Mouse (Mus musculus): Measurements from ENCODE around the gene Lrrc75b. TPM values are rescaled to one million over a fixed set of nuclear protein-coding genes. Genes with fewer than 3 reads are reported as not detected.
A peak's percentile ranks its signal among the peaks of the same experiment; 100 is the strongest.
"Not testable (repeated sequence)": the region's sequence is repeated elsewhere in the genome, so short reads cannot be mapped to it uniquely, and the experiment has no call there.

The Lrrc75b gene
- polyA plus RNA-seq, 1 experiment from 2014 or later = 0.93 TPM

DNA sequence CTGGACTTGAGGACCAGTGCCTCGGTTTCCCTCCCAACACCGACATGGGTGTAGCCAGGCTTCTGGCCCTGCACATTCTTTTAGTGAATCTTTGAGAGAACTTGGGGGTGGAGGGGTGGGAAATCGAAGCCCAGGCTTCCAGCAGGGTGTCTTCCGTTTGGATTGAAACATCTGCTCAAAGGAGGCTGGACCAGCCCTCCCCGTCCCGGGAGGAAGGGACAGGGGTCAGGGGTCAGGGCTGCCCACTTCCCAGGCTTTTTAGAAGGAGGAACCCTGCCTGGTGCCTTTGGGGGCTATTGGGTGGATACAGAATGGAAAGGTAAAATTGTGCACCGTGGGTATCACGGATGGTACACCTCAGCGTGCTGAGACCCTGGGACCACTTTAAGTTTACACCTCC is 11.8 kb upstream of the Lrrc75b start:
- Histone ChIP-seq H3K27me3 (ENCODE audit: control insufficient read depth, insufficient read depth, low read length) (no peaks in the 10 kb centered on the region), H3K27ac (replicated peaks) (no peak overlapping the region), H3K4me2 (replicated peaks; ENCODE audit: low read depth) (no peak overlapping the region), H3K36me3 (ENCODE audit: control insufficient read depth, insufficient read depth, low read length) (no peaks in the 10 kb centered on the region), H3K9me3 (ENCODE audit: control insufficient read depth, low read length) (no peaks in the 10 kb centered on the region), H3K4me1 (replicated peaks; ENCODE audit: control insufficient read depth, insufficient read depth) (no peaks in the 10 kb centered on the region), H3K4me3 (ENCODE audit: low read depth, low read length) (no peak overlapping the region), H3K9ac (ENCODE audit: low read length) (no peak overlapping the region)
- TF ChIP-seq CTCF (IDR thresholded peaks at IDR 0.05; ENCODE audit: low read depth) = no peak
- no peak for TF ChIP-seq EP300 (optimal IDR thresholded peaks at IDR 0.05)
- ATAC-seq (ENCODE audit: low FRiP score, low TSS enrichment) (no peak), DNase-seq (ENCODE audit: low spot score) (no peak)
- WGBS = 46% methylated on average over 9 of the region's 9 CpGs

DNA sequence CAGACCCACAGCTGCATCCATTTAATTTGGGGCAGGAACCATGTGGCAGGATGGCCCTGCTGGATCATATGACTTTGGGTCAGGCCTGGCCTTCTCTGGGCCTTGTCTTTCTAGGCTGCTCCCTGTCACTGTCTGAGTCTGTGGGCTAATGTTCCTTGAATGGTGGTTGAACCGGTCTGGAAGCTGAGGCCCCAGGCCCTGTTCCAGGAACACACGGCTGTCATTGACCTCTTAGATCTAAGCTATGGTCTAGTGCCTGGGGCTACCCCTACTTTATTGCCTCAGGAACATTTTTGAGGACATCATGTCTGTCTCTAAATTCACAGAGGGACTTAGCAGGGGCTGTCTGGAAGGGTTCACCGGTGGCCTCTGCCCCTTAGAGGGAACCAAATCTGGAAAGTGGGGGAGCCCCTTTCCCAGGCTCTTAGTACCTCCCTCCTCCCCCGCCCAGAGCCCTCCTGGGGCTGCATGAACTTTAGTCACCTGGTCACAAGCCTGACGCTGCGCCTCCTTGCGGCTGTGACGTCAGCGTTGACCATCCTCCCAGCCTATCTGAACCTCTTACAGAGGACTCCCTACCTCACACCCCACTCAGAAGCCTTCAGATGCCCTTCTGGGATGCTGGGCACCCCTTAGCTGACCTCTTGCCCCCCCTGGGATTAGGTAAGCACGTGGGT is 11.0 kb upstream of the Lrrc75b start:
- H3K9me3 ChIP-seq (ENCODE audit: control insufficient read depth, low read length) = no peaks in the 10 kb centered on the region
- H3K4me2 ChIP-seq (replicated peaks; ENCODE audit: low read depth) = no peak overlapping the region
- no peaks in the 10 kb centered on the region for H3K36me3 ChIP-seq (ENCODE audit: control insufficient read depth, insufficient read depth, low read length)
- H3K4me1 ChIP-seq (replicated peaks; ENCODE audit: control insufficient read depth, insufficient read depth) = no peaks in the 10 kb centered on the region
- TF ChIP-seq CTCF (IDR thresholded peaks at IDR 0.05; ENCODE audit: low read depth) = no peak
- no peak for TF ChIP-seq EP300 (optimal IDR thresholded peaks at IDR 0.05)
- DNase-seq (ENCODE audit: low spot score) (no peak), ATAC-seq (ENCODE audit: low FRiP score, low TSS enrichment) (no peak)
- 34% methylated on average over 10 of the region's 10 CpGs for WGBS
- H3K4me3 ChIP-seq (ENCODE audit: low read depth, low read length) = no peak overlapping the region
- no peaks in the 10 kb centered on the region for H3K27me3 ChIP-seq (ENCODE audit: control insufficient read depth, insufficient read depth, low read length)
- no peak overlapping the region for H3K9ac ChIP-seq (ENCODE audit: low read length)
- no peak overlapping the region for H3K27ac ChIP-seq (replicated peaks)

DNA sequence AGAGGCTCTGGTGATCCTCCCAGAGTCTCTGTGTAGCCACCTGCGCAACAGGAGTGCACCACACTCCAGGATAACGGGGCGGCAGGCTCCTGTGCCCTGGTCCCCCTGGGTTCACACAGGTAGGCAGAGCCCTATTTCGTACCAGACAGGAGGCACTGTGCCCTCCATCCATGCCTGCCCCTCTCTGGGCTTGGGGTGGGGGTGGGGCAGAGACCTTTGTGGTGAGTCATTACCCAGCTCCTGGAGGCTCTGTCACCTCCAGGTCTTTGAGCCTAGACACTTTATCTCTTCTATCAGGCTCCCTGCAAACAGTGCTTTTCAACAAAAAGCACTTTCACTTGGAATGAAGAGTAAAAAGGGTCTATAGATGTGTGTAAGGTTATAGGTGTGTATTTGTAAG is 8.7 kb upstream of the Lrrc75b start:
- no peaks in the 10 kb centered on the region for H3K27me3 ChIP-seq (ENCODE audit: control insufficient read depth, insufficient read depth, low read length)
- no peaks in the 10 kb centered on the region for H3K9me3 ChIP-seq (ENCODE audit: control insufficient read depth, low read length)
- no peaks in the 10 kb centered on the region for H3K4me1 ChIP-seq (replicated peaks; ENCODE audit: control insufficient read depth, insufficient read depth)
- H3K9ac ChIP-seq (ENCODE audit: low read length) = no peak overlapping the region
- H3K36me3 ChIP-seq (ENCODE audit: control insufficient read depth, insufficient read depth, low read length) = no peaks in the 10 kb centered on the region
- H3K4me3 ChIP-seq (ENCODE audit: low read depth, low read length) = no peak overlapping the region
- 16% methylated on average over 4 of the region's 4 CpGs for WGBS
- ATAC-seq (ENCODE audit: low FRiP score, low TSS enrichment) = peak; percentile 19; the same call in 1 of the 2 replicates
- DNase-seq (ENCODE audit: low spot score) = no peak
- TF ChIP-seq CTCF (IDR thresholded peaks at IDR 0.05; ENCODE audit: low read depth) (no peak), EP300 (optimal IDR thresholded peaks at IDR 0.05) (no peak)
- no peak overlapping the region for H3K27ac ChIP-seq (replicated peaks)
- 0 out of 2 replicates have a peak overlapping the region, but pooled peaks have one; percentile 5 for H3K4me2 ChIP-seq (replicated peaks; ENCODE audit: low read depth)

DNA sequence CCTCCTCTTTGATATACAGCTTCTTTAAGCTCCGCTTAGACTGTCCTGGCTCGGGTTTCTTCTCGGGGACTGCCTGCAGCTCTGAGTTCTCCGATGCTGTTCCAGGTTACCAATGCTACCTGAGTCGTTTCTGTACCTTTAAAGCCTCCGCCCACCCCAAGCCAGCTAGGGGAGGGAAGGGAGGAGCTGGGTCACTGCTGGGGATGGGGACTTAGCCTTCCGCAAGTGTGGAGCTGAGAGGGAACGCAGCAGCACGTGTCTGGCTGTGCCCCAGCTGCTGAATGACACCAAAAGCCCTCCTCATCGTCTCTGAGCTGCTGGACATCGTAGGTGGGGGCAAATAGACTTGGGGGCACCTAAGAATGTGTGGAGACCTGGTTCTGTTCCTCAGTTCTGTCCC is 8.3 kb upstream of the Lrrc75b start:
- no peaks in the 10 kb centered on the region for H3K4me1 ChIP-seq (replicated peaks; ENCODE audit: control insufficient read depth, insufficient read depth)
- no peaks in the 10 kb centered on the region for H3K9me3 ChIP-seq (ENCODE audit: control insufficient read depth, low read length)
- H3K27ac ChIP-seq (replicated peaks) = no peak overlapping the region
- DNase-seq (ENCODE audit: low spot score) = no peak
- no peak for TF ChIP-seq CTCF (IDR thresholded peaks at IDR 0.05; ENCODE audit: low read depth)
- TF ChIP-seq EP300 (optimal IDR thresholded peaks at IDR 0.05) = no peak
- 0 out of 2 replicates have a peak overlapping the region, but pooled peaks have one; percentile 5 for H3K4me2 ChIP-seq (replicated peaks; ENCODE audit: low read depth)
- no peak for ATAC-seq (ENCODE audit: low FRiP score, low TSS enrichment)
- H3K9ac ChIP-seq (ENCODE audit: low read length) = no peak overlapping the region
- H3K4me3 ChIP-seq (ENCODE audit: low read depth, low read length) = no peak overlapping the region
- no peaks in the 10 kb centered on the region for H3K27me3 ChIP-seq (ENCODE audit: control insufficient read depth, insufficient read depth, low read length)
- WGBS = 11% methylated on average over 11 of the region's 11 CpGs
- no peaks in the 10 kb centered on the region for H3K36me3 ChIP-seq (ENCODE audit: control insufficient read depth, insufficient read depth, low read length)

DNA sequence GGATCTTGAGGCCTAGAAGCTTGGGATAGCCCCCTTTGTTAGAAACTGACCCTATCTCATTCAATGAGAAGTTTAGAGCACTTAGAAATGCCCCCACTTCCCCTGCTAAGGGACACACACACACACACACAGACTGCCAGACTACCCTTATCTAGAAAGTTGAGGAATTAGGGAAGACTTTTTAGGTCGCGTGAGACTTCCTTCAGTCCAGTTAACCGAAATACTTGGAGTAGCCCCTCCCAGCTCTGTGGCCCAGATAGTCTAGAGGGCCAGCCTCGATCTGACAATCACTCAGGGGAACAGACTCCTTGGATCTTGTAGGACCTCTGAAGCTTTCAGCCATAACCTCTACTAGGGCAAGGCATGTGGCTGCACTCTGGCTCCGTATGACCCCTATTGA is 7.9 kb upstream of the Lrrc75b start:
- H3K9me3 ChIP-seq (ENCODE audit: control insufficient read depth, low read length) = no peaks in the 10 kb centered on the region
- DNase-seq (ENCODE audit: low spot score) (no peak), ATAC-seq (ENCODE audit: low FRiP score, low TSS enrichment) (no peak)
- H3K27ac ChIP-seq (replicated peaks) = no peak overlapping the region
- H3K27me3 ChIP-seq (ENCODE audit: control insufficient read depth, insufficient read depth, low read length) = no peaks in the 10 kb centered on the region
- H3K4me3 ChIP-seq (ENCODE audit: low read depth, low read length) = no peak overlapping the region
- 35% methylated on average over 5 of the region's 5 CpGs for WGBS
- no peaks in the 10 kb centered on the region for H3K4me1 ChIP-seq (replicated peaks; ENCODE audit: control insufficient read depth, insufficient read depth)
- no peak overlapping the region for H3K9ac ChIP-seq (ENCODE audit: low read length)
- no peak for TF ChIP-seq EP300 (optimal IDR thresholded peaks at IDR 0.05)
- TF ChIP-seq CTCF (IDR thresholded peaks at IDR 0.05; ENCODE audit: low read depth) = no peak
- H3K36me3 ChIP-seq (ENCODE audit: control insufficient read depth, insufficient read depth, low read length) = no peaks in the 10 kb centered on the region
- no peak overlapping the region for H3K4me2 ChIP-seq (replicated peaks; ENCODE audit: low read depth)

DNA sequence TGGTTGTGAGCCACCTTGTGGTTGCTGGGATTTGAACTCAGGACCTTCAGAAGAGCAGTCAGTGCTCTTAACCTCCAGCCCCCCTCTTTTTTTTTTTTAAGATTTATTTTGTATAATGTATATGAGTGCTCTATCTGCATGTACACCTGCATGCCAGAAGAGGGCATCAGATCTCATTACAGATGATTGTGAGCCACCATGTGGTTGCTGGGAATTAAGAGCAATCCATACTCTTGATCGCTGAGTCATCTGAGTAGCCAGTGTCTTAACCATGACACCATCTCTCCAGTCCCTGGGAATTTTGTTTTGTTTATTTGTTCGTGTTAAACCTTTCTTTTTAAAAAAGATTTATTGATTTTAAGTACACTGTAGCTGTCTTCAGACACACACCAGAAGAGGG is 6.6 kb upstream of the Lrrc75b start:
- DNase-seq (ENCODE audit: low spot score); H3K9me3 ChIP-seq (ENCODE audit: control insufficient read depth, low read length); H3K36me3 ChIP-seq (ENCODE audit: control insufficient read depth, insufficient read depth, low read length); H3K27me3 ChIP-seq (ENCODE audit: control insufficient read depth, insufficient read depth, low read length); H3K4me2 ChIP-seq (replicated peaks; ENCODE audit: low read depth); H3K4me3 ChIP-seq (ENCODE audit: low read depth, low read length); H3K27ac ChIP-seq (replicated peaks); H3K9ac ChIP-seq (ENCODE audit: low read length); H3K4me1 ChIP-seq (replicated peaks; ENCODE audit: control insufficient read depth, insufficient read depth); ATAC-seq (ENCODE audit: low FRiP score, low TSS enrichment): not testable (repeated sequence)
- WGBS = 76% methylated on average over 2 of the region's 2 CpGs
- peak; percentile 36 for TF ChIP-seq CTCF (IDR thresholded peaks at IDR 0.05; ENCODE audit: low read depth)
